Mouse (Mus musculus) liver (tissue): Measurements from ENCODE around the gene 4930432K21Rik.

Source experiments
- DNase-seq: peaks from one replicate; pipeline ENCODE4 v3.0.0-alpha.2; 2020; ENCODE audit warnings: mixed read lengths

Gene 4930432K21Rik

GRCm38 (mm10) chr8:84149181-84149580 lies 1.4 kb downstream of the 4930432K21Rik start:
- DNase-seq, result no peak

- DNase-seq, result no peak
Measured at GRCm38 (mm10) chr8:84157620-84158019, 9.8 kb downstream of the 4930432K21Rik start.

DNA sequence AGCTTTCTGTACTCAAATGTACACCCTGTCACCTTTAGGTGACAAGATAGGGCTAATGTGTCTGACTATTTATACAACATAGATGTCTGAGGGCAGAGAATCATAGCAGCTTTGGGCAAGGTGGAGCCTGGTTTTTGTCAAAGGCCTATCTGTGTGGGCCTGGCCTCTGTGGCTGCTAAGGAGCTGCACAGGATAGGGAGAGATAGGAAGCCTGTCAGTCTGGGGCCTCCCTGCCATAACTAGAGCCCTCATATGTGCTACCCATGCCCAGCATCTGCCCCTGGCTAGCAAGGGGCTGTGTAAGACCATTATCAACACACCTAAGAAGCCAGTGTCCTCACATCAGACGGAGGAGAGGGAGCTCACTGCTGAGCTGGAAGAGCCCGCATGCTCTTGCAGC lies 19.9 kb downstream of the 4930432K21Rik start:
- no peak for DNase-seq

DNA sequence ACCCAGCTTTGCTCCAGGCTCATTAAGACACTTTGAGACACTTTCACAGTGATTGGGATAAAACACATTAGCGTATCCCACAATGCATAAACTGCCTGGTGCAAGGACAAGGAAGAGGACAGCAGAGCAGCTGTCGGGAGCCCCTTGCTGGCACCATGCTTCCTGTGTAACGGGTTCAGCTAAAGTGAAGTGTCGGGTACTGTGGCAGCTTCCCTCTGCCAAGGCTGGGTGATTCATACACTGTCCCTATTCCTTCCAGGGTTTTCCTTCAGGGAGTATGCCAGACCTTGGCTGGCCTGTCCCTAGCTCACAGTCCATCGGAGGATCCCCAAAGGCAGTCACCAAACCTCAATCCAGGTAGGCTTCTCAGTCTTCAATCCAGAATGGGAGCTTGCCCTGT lies 22.3 kb downstream of the 4930432K21Rik start:
- no peak for DNase-seq

- DNase-seq, result no peak
Measured at GRCm38 (mm10) chr8:84173861-84174260, 26.0 kb downstream of the 4930432K21Rik start.

DNA sequence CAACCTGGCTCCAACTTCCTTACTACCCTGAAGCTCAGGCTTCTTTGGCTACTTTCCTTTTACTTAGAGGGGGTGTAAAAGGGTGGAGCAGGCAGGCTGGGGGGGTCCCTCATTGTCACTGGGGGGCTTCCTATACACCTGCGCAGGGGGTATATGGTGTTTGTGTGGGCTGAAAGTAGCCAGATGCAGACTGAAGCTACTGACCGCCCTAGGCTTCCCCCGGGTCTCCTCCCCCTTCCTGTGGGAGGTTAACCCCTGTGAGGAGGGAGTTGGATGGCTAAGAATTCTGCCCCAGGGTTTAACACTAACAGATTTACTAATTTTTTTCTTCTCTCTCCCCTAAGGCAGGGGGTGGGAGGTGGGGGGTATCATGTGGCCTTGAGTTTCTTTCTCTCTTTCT lies 28.7 kb downstream of the 4930432K21Rik start:
- DNase-seq, result no peak

GRCm38 (mm10) chr8:84177405-84177804 lies 29.6 kb downstream of the 4930432K21Rik start:
- DNase-seq, result no peak

DNA sequence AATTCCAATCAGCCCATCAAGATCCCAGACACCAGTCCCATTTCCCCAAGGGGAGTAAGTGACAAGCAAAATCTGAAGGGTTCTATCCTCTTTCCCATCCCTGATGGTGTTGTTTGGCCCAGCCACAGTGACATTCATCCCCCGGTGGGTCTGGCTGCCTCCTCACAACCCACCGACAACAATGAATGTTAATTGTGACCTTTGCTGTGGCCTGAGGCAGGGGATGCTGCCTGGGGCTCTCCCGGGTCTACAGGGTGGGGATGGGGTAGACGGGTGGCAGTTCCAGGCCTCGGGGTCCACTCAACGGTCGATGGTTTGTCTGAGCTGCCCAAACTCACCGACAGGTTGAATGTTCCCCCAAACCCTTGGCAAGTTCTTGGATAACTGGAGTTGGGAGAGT lies 30.8 kb downstream of the 4930432K21Rik start:
- no peak for DNase-seq

GRCm38 (mm10) chr8:84179946-84180345 lies 32.1 kb downstream of the 4930432K21Rik start:
- DNase-seq, result no peak

- peak; percentile 72 for DNase-seq
Measured at GRCm38 (mm10) chr8:84180530-84181190, 32.8 kb downstream of the 4930432K21Rik start.

DNA sequence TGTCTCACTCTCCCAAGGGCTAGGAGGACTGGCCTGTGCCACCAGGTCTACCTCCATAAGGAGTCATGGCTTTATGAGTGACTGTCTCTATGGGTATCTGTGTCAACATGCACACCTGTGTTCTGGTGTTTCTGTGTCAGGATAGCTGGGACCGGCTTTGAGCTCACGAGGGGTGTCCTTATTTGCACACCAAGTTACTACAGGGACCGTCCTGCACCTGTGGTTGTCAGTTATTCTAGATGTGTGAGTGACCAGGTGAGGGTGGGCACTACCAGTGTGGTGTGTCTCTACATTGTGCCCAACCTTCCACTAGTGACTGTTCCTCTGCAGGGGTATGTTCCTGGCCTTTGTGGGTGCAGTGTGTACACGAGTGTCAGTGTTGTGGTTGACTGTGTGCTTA lies 35.0 kb downstream of the 4930432K21Rik start:
- no peak for DNase-seq

GRCm38 (mm10) chr8:84183261-84184084 lies 35.6 kb downstream of the 4930432K21Rik start:
- peak; percentile 17 for DNase-seq

DNA sequence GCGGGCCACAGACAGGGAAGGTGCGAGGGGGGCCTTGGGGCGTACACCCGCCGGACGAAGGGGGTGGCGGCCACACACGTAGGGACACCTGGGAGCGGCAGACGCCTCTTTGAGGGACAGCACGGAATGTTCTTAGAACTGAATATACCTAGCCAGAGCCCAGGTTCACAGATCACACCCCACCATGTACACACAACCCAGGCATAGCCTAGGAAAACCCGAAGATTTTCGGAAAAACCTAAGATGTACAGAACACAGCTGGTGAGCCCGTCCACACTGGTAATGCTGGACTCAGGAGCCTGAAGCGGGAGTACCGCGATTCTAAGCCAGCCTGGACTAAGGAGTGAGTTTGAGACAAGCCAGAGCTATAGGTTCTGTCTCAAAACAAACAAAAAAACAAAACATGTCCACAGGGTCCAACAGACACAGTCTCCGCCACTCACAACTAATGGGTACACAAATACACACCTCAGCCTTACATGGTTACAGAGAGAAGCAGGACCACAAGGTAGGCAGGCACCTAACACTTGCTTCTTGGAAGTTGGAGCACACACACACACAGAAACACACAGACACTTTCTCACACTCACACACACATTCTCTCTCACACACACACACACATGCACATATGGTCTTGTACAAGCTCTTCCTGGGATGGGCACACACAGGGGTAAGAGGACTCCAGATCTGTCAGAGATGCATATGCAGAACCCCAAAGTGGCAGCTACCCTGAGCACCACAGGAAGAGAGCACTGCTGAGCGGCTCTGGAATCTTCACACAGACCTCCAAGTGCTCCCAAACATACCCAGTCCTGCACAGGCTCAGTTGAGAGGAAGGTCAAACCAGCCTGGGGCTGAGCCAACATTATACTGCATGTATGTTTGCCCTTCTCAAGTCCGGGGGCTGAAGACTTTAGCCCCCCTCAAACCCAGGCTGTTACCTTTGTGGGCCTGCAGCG lies 36.5 kb downstream of the 4930432K21Rik start:
- no peak for DNase-seq

DNA sequence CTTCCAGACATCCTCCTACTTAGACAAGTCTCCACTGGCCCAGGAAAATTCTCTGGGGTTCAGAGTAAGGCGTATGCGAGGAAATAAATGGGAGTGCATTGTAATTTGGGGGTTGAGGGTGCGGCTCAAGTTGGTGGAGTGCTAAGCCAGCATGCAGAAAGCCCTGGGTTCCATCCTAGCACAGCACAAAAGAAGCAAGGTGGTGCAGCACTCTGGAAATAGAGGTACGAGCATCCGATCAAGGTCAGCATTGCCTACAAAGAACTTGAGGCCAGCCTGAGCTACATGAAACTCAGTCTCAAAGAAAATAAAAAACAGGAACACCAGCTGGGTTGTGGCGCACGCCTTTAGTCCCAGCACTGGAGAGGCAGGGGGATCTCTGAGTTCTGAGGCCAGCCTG lies 37.3 kb downstream of the 4930432K21Rik start, which contains the start of gene Nanos3:
Nanos3 (minus strand) TSS at position 101 of the 400 bp plus-strand sequence.
- DNase-seq, result no peak

DNA sequence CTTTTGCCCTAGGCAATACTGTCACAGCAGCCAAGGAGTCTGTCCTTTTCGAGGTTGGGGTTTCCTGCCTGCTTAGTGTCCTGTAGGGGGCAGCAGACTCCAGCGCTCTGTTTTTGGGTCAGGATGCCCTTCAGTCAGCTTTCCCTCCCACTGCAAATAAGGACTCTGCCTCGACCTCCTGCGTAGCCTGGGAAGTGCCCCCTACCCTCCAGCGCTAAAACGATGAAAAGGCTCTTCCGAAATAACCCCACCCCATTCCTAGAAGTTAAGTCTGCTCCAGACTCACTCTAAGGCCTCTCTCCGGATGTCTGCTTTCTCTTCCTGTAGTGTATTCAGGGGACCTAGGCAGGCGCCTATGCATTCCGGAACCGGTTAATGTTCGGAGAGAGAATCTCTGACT lies 38.7 kb downstream of the 4930432K21Rik start:
- peak; percentile 72 for DNase-seq

DNA sequence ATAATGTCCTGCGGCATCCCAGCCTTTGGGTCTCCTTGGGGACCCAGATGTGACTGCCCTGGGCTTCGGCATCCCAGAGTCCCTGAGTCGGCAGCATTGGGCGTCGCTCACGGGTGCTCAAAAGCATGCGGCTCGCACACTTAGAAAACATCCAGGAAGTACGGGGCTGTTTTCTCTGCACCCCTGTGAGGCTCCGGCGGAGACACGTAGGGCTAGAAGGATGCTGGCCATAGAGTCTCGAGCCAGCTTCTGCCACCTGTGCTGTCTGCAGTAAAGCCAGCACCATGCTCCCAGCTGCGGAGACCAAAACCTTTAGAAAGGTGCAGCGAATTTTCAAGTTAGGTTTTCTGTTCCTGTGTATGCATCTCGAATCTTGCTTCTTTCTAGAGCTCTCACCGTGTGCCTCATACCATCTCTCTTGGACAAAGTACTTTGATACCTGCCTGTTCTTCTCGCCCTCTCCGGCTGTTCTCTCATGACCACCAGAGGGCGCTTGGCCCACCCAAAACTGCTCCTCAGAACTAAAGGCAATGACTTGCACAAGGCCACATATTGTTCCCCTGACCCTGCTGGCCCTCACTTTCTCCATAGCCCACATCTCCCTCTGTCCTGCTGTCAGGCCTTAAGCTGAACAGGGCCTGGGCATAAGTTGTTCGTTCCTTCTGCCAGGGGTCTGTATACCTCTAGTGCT lies 39.4 kb downstream of the 4930432K21Rik start:
- peak; percentile 84 for DNase-seq

DNA sequence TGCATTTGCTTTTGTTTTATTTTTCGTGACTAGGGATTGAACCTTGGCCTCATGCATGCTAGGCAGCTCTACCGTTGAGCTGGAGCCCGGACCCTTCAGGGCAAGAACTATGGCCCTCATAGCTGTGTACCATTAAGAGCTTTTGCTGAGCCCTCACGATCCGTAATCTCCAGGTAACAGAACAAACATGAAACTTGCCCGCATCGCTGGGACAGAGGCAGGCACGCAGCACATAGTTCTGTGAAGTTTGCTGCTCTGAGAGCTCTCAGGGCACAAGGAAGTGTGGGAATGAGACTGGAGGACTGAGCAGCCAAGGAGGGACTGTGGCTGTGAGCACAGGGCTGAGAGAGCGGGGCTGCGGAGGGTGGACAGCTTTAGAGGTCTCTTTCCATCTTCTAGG lies 40.8 kb downstream of the 4930432K21Rik start:
- DNase-seq, result no peak

GRCm38 (mm10) chr8:84189603-84190002 lies 41.8 kb downstream of the 4930432K21Rik start:
- DNase-seq, result no peak

- DNase-seq, result no peak
Measured at GRCm38 (mm10) chr8:84190191-84190867, 42.5 kb downstream of the 4930432K21Rik start.

- peak; percentile 89 for DNase-seq
Measured at GRCm38 (mm10) chr8:84192023-84192422, 44.2 kb downstream of the 4930432K21Rik start.

GRCm38 (mm10) chr8:84192555-84192954 lies 44.7 kb downstream of the 4930432K21Rik start:
- peak; percentile 89 for DNase-seq

- DNase-seq, result no peak
Measured at GRCm38 (mm10) chr8:84193161-84193560, 45.3 kb downstream of the 4930432K21Rik start.
